Comparison of ENCODE assay signal across 11 mouse cellular contexts in the genomic region with DNA sequence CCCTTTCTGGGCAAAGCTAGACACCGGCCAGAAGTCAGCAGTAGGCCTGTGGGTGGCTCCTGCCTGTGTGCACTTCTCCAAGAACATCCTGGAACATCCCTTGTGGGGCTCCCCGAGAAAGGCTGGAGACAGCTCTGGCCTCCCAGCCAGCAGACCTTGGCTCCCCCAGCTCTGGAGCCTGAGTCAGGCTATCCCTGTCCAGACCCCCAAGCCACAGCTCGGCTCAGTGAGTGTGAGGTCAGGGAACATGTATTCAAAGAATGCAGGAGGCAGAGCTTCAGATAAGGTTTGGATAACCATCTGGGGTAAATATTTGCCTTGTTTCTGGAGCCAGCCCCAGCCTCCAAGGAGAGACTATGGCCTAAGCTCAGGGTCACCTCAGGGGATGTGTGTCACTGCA.
DNase-seq lines count a peak whose midpoint lies in the region; ATAC-seq lines count a peak whose summit lies in the region.
"Had no signal": no experiment of that assay in that cellular context is flagged by ENCODE, and none has a peak within 500 bp of the region (broad histone marks: within the 10 kb centered on the region; RNA-seq: fewer than 3 reads in every experiment).

No protein-coding gene starts in this region.

- no peak overlapping the region for H3K4me2 ChIP-seq in hindbrain, embryonic 11.5 days (replicated peaks; ENCODE audit: low read depth, low read length)
- no peak overlapping the region for H3K4me2 ChIP-seq in hindbrain, embryonic 16.5 days (ENCODE audit: low read length)
- no peak overlapping the region for H3K4me2 ChIP-seq in heart, embryonic 15.5 days
- no peak overlapping the region for H3K4me2 ChIP-seq in lung, embryonic 15.5 days
- H3K4me2 ChIP-seq: midbrain, embryonic 15.5 days had no signal

- no peak overlapping the region for H3K9ac ChIP-seq in hindbrain, embryonic 11.5 days (ENCODE audit: low read depth, low read length)
- H3K9ac ChIP-seq in hindbrain, embryonic 16.5 days (ENCODE audit: low read depth, low read length): no peak overlapping the region
- H3K9ac ChIP-seq in heart, embryonic 15.5 days: peak overlapping the region; percentile 32; the same call in 1 of the 2 replicates
- H3K9ac ChIP-seq in lung, embryonic 15.5 days: no peak overlapping the region
- H3K9ac ChIP-seq: midbrain, embryonic 15.5 days had no signal

- H3K4me1 ChIP-seq in hindbrain, embryonic 11.5 days (replicated peaks; ENCODE audit: control insufficient read depth, insufficient read depth, low read length): 0 out of 2 replicates have a peak, but pooled peaks cover 6% of the 10 kb centered on the region
- peaks cover 11% of the 10 kb centered on the region for H3K4me1 ChIP-seq in hindbrain, embryonic 16.5 days (ENCODE audit: control insufficient read depth, insufficient read depth, low read depth, low read length)
- peaks cover 69% of the 10 kb centered on the region for H3K4me1 ChIP-seq in heart, embryonic 15.5 days (replicated peaks)
- peaks cover 39% of the 10 kb centered on the region for H3K4me1 ChIP-seq in lung, embryonic 15.5 days

- DNase-seq in hindbrain, embryonic 11.5 days (ENCODE audit: low spot score): no peak
- peak; percentile 91 for DNase-seq in Muller cell, postnatal 12 days (ENCODE audit: inconsistent ontology term)
- DNase-seq in layer of hippocampus, adult 9-10 months (ENCODE audit: low spot score): no peak
- DNase-seq: cerebellum, adult 11 months; right cerebral cortex, postnatal 4 days had no signal

- 0 out of 2 replicates have a peak overlapping the region, but pooled peaks have one; percentile 27 for H3K27ac ChIP-seq in hindbrain, embryonic 11.5 days (ENCODE audit: low read depth, low read length)
- no peak overlapping the region for H3K27ac ChIP-seq in hindbrain, embryonic 16.5 days (ENCODE audit: low read depth, low read length)
- H3K27ac ChIP-seq in heart, embryonic 15.5 days: peak overlapping the region; percentile 58
- peak overlapping the region; percentile 80 for H3K27ac ChIP-seq in lung, embryonic 15.5 days
- H3K27ac ChIP-seq: midbrain, embryonic 15.5 days had no signal

- no peak overlapping the region for H3K4me3 ChIP-seq in hindbrain, embryonic 11.5 days (ENCODE audit: low read depth, low read length)
- no peak overlapping the region for H3K4me3 ChIP-seq in hindbrain, embryonic 16.5 days (ENCODE audit: low read length)
- no peak overlapping the region for H3K4me3 ChIP-seq in heart, embryonic 15.5 days
- H3K4me3 ChIP-seq in lung, embryonic 15.5 days: no peak overlapping the region
- H3K4me3 ChIP-seq: erythroblast, embryonic 14.5 days; midbrain, embryonic 15.5 days had no signal

- no peaks in the 10 kb centered on the region for H3K9me3 ChIP-seq in hindbrain, embryonic 11.5 days (ENCODE audit: control insufficient read depth, low read length)
- H3K9me3 ChIP-seq in hindbrain, embryonic 16.5 days (ENCODE audit: control insufficient read depth, low read length): no peaks in the 10 kb centered on the region
- no peaks in the 10 kb centered on the region for H3K9me3 ChIP-seq in heart, embryonic 15.5 days (replicated peaks)
- no peaks in the 10 kb centered on the region for H3K9me3 ChIP-seq in lung, embryonic 15.5 days
- H3K9me3 ChIP-seq: midbrain, embryonic 15.5 days had no signal

- ATAC-seq in hindbrain, embryonic 11.5 days (ENCODE audit: low FRiP score): no peak
- no peak for ATAC-seq in hindbrain, embryonic 16.5 days
- no peak for ATAC-seq in heart, embryonic 15.5 days (replicated peaks; ENCODE audit: insufficient number of reproducible peaks, insufficient read depth, low FRiP score, low read depth)
- peak; percentile 47 for ATAC-seq in lung, embryonic 15.5 days (ENCODE audit: borderline replicate concordance, extremely low read depth, low FRiP score, low TSS enrichment)
- no peak for ATAC-seq in megakaryocyte, adult 5-6 weeks (ENCODE audit: poor library complexity, severe bottlenecking)
- ATAC-seq: midbrain, embryonic 15.5 days had no signal

- no peaks in the 10 kb centered on the region for H3K27me3 ChIP-seq in hindbrain, embryonic 11.5 days (ENCODE audit: control insufficient read depth, insufficient read depth, low read length)
- H3K27me3 ChIP-seq in hindbrain, embryonic 16.5 days (replicated peaks; ENCODE audit: control insufficient read depth, insufficient read depth, low read length): no peaks in the 10 kb centered on the region
- H3K27me3 ChIP-seq in heart, embryonic 15.5 days: no peaks in the 10 kb centered on the region
- H3K27me3 ChIP-seq in lung, embryonic 15.5 days: no peaks in the 10 kb centered on the region
- H3K27me3 ChIP-seq: midbrain, embryonic 15.5 days had no signal

- no peaks in the 10 kb centered on the region for H3K36me3 ChIP-seq in hindbrain, embryonic 11.5 days (ENCODE audit: control insufficient read depth, insufficient read depth, low read length)
- H3K36me3 ChIP-seq in hindbrain, embryonic 16.5 days (ENCODE audit: control insufficient read depth, insufficient read depth, low read length): peaks cover 6% of the 10 kb centered on the region; the same call in 1 of the 2 replicates
- H3K36me3 ChIP-seq in heart, embryonic 15.5 days: peaks cover 16% of the 10 kb centered on the region; the same call in 1 of the 2 replicates
- H3K36me3 ChIP-seq in lung, embryonic 15.5 days: no peaks in the 10 kb centered on the region
- H3K36me3 ChIP-seq: midbrain, embryonic 15.5 days had no signal

- WGBS in hindbrain, embryonic 11.5 days: 67% methylated on average over 3 of the region's 3 CpGs
- WGBS in hindbrain, embryonic 16.5 days: 72% methylated on average over 3 of the region's 3 CpGs
- WGBS in heart, embryonic 15.5 days: 21% methylated on average over 3 of the region's 3 CpGs
- 28% methylated on average over 3 of the region's 3 CpGs for WGBS in lung, embryonic 15.5 days
